Mouse (Mus musculus) myocyte (in vitro differentiated cells): ENCODE data around the gene Entpd1.

Experiments used
- CEBPB ChIP-seq: IDR thresholded peaks from 2 replicates; pipeline ENCODE4 v1.6.1; 2011; ENCODE audit warnings: mild to moderate bottlenecking, moderate library complexity; ENCODE audit not compliant: poor library complexity, insufficient read depth, severe bottlenecking
- E2F4 ChIP-seq: IDR thresholded peaks from one replicate; pipeline ENCODE4 v1.6.1; 2011; ENCODE audit warnings: mild to moderate bottlenecking, control low read depth, moderate library complexity; ENCODE audit not compliant: insufficient read depth
- MAX ChIP-seq: IDR thresholded peaks from one replicate; pipeline ENCODE4 v1.6.1; 2011; ENCODE audit warnings: low read depth, mild to moderate bottlenecking, control low read depth
- MYOD1 ChIP-seq, 3 experiments: IDR thresholded peaks; one replicate each; pipeline ENCODE4 v1.6.1; 2011; ENCODE audit warnings: control low read depth in 2 of 3, low read depth in 2 of 3, mild to moderate bottlenecking in 2 of 3, moderate library complexity in 1 of 3; ENCODE audit not compliant: insufficient read length in 2 of 3, control insufficient read depth in 1 of 3
- POLR2A ChIP-seq: IDR thresholded peaks from one replicate; pipeline ENCODE4 v1.6.1; 2011; ENCODE audit warnings: low read depth, mild to moderate bottlenecking, control low read depth, moderate library complexity; ENCODE audit not compliant: insufficient read length
- REST ChIP-seq: IDR thresholded peaks from one replicate; pipeline ENCODE4 v1.6.1; 2011; ENCODE audit warnings: mild to moderate bottlenecking, control low read depth, moderate library complexity; ENCODE audit not compliant: insufficient read depth, insufficient read length
- TCF12 ChIP-seq: IDR thresholded peaks from one replicate; pipeline ENCODE4 v1.6.1; 2011; ENCODE audit warnings: mild to moderate bottlenecking, control low read depth; ENCODE audit not compliant: poor library complexity, insufficient read depth, severe bottlenecking
- TCF3 ChIP-seq: IDR thresholded peaks from one replicate; pipeline ENCODE4 v1.6.1; 2011; ENCODE audit warnings: low read depth, control low read depth; ENCODE audit not compliant: insufficient read length
- USF1 ChIP-seq: IDR thresholded peaks from one replicate; pipeline ENCODE4 v1.6.1; 2011; ENCODE audit warnings: low read depth, mild to moderate bottlenecking, control low read depth, moderate library complexity

GRCm38 (mm10) chr19:40605189-40605588 lies 7.0 kb upstream of the Entpd1 start:
- TF ChIP-seq TCF12 (no peak), TCF3 (no peak), POLR2A (no peak), REST (no peak), E2F4 (no peak), USF1 (no peak), MYOD1 (IDR thresholded peaks at IDR 0.05; ENCODE audit: control insufficient read depth in 1 of 3, insufficient read length in 2 of 3, low read depth in 2 of 3) (no peak), CEBPB (no peak), MAX (no peak)
